Mouse (Mus musculus): ENCODE data around the gene Cd247.

DNA sequence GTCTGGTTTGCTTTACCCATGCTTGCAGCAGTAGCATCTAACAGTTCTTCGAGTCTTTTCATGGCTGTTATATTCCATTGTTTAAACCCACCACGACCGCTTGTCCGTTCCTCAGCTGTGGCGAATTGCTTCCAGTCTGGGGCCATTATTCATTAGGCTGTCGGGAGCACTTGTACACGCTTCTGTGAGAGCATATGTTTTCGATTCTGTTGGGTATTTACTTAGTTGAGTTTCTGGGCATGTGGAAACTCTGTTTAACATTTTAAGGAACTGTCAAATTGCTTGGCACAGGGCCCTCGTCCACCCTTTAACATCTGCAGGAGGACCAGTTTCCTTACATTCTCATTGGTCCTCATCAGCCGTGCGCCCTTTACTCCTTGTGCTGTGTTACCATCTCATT lies 2.2 kb upstream of the Cd247 start:
- no peak for TF ChIP-seq EP300 (IDR thresholded peaks at IDR 0.05; ENCODE audit: low read depth)
- no peak for TF ChIP-seq CTCF (IDR thresholded peaks at IDR 0.05; ENCODE audit: low read depth)

Measured in liver, postnatal 0 days (tissue).